Mouse (Mus musculus) lung, embryonic 14.5 days (tissue): ENCODE results near the gene Mrps6. TPM values are rescaled to one million over a fixed set of nuclear protein-coding genes. Genes with fewer than 3 reads are reported as not detected.
A peak's percentile ranks its signal among the peaks of the same experiment; 100 is the strongest.

Experiments
- ATAC-seq: fragments of 200-750 bp; cut with Nextera tagmentation; 2 replicates; pipeline ENCODE4 v1.8.0; 2017; ENCODE audit warnings: mild to moderate bottlenecking, moderate TSS enrichment, moderate library complexity; ENCODE audit not compliant: insufficient read depth
- DNase-seq: peaks from one replicate; pipeline ENCODE4 v3.0.0-alpha.2; 2015
- H3K27ac ChIP-seq: fragments of 300-500 bp; sonication (generic); 2 replicates; pipeline ENCODE4 v1.5.1; 2014; ENCODE audit warnings: low read depth, mild to moderate bottlenecking, moderate library complexity
- H3K27me3 ChIP-seq: fragments of 300-500 bp; sonication (generic); 2 replicates; pipeline ENCODE4 v1.6.1; 2014; ENCODE audit warnings: low read length, control low read depth; ENCODE audit not compliant: insufficient read depth
- H3K36me3 ChIP-seq: fragments of 300-500 bp; sonication (generic); 2 replicates; pipeline ENCODE4 v1.6.1; 2014; ENCODE audit warnings: control low read depth; ENCODE audit not compliant: insufficient read depth
- H3K4me1 ChIP-seq: fragments of 300-500 bp; sonication (generic); 2 replicates; pipeline ENCODE4 v1.6.1; 2014; ENCODE audit warnings: antibody characterized with exemption, control low read depth; ENCODE audit not compliant: insufficient read depth
- H3K4me2 ChIP-seq: fragments of 300-500 bp; sonication (generic); 2 replicates; pipeline ENCODE4 v1.6.1; 2014; ENCODE audit warnings: mild to moderate bottlenecking
- H3K4me3 ChIP-seq: fragments of 300-500 bp; sonication (generic); 2 replicates; pipeline ENCODE4 v1.5.1; 2014; ENCODE audit warnings: low read depth, low read length
- H3K9ac ChIP-seq: fragments of 300-500 bp; sonication (generic); 2 replicates; pipeline ENCODE4 v1.6.1; 2014
- H3K9me3 ChIP-seq: fragments of 300-500 bp; sonication (generic); 2 replicates; pipeline ENCODE4 v1.6.1; 2016; ENCODE audit warnings: low read depth, low read length, control low read depth
- CTCF ChIP-seq: IDR thresholded peaks from 2 replicates; pipeline ENCODE4 v1.5.1; 2016; ENCODE audit warnings: antibody characterized with exemption, low read depth
- WGBS: fragments of 180-500 bp; shearing (Covaris S2); extraction: QIAGEN DNeasy Blood & Tissue Kit; methylation state at CpG from one replicate; pipeline ENCODE4 v1.1.7; 2014; 5-methylcytosine and 5-hydroxymethylcytosine counted together
- polyA plus RNA-seq: library from polyadenylated mRNA; unstranded; fragments of >200 nt; fragmentation: Nextera tagmentation; extraction: Ambion mirVana; gene quantifications from 2 replicates; pipeline ENCODE4 v1.2.1, GENCODE M21; 2014

Mrps6 gene
- polyA plus RNA-seq, 1 experiment from 2014 or later, result 76.4 TPM

GRCm38 (mm10) chr16:92051777-92052310 is 6.2 kb upstream of the Mrps6 start:
- Histone ChIP-seq H3K27me3 (peaks cover 15% of the 10 kb centered on the region; the same call in 1 of the 2 replicates), H3K27ac (no peak overlapping the region), H3K9ac (no peak overlapping the region), H3K9me3 (peaks cover 8% of the 10 kb centered on the region; the same call in 1 of the 2 replicates), H3K4me3 (no peak overlapping the region), H3K4me1 (no peaks in the 10 kb centered on the region), H3K36me3 (no peaks in the 10 kb centered on the region), H3K4me2 (no peak overlapping the region)
- ATAC-seq (no peak), DNase-seq (no peak)
- no peak for TF ChIP-seq CTCF
- 70% methylated on average over 7 of the region's 7 CpGs for WGBS

GRCm38 (mm10) chr16:92052569-92052968 is 5.5 kb upstream of the Mrps6 start:
- Histone ChIP-seq H3K4me3 (no peak overlapping the region), H3K9ac (no peak overlapping the region), H3K9me3 (peaks cover 8% of the 10 kb centered on the region; the same call in 1 of the 2 replicates), H3K27me3 (peaks cover 15% of the 10 kb centered on the region; the same call in 1 of the 2 replicates), H3K4me2 (no peak overlapping the region), H3K4me1 (no peaks in the 10 kb centered on the region), H3K36me3 (no peaks in the 10 kb centered on the region), H3K27ac (no peak overlapping the region)
- WGBS, result 51% methylated on average over 10 of the region's 10 CpGs
- no peak for ATAC-seq
- no peak for TF ChIP-seq CTCF
- peak; percentile 24 for DNase-seq

- H3K27me3 ChIP-seq, result no peaks in the 10 kb centered on the region
- H3K9me3 ChIP-seq, result peaks cover 8% of the 10 kb centered on the region; the same call in 1 of the 2 replicates
- H3K36me3 ChIP-seq, result 0 out of 2 replicates have a peak, but pooled peaks cover 3% of the 10 kb centered on the region
- no peak overlapping the region for H3K27ac ChIP-seq
- H3K9ac ChIP-seq, result no peak overlapping the region
- no peak overlapping the region for H3K4me2 ChIP-seq
- ATAC-seq, result no peak
- H3K4me3 ChIP-seq, result no peak overlapping the region
- H3K4me1 ChIP-seq, result peaks cover 5% of the 10 kb centered on the region; the same call in 1 of the 2 replicates
- DNase-seq, result no peak
- 18% methylated on average over 2 of the region's 2 CpGs for WGBS
- no peak for TF ChIP-seq CTCF
Observed at GRCm38 (mm10) chr16:92056711-92057110, 1.4 kb upstream of the Mrps6 start.

- no peak for DNase-seq
Observed at GRCm38 (mm10) chr16:92057456-92057851, 616 bp upstream of the Mrps6 start.

GRCm38 (mm10) chr16:92058644-92059620 is 862 bp downstream of the Mrps6 start:
- 2% methylated on average over 48 of the region's 63 CpGs for WGBS
- Histone ChIP-seq H3K4me2 (peak overlapping the region; percentile 72), H3K27ac (no peak overlapping the region), H3K4me3 (peak overlapping the region; percentile 82), H3K4me1 (peaks cover 5% of the 10 kb centered on the region; the same call in 1 of the 2 replicates), H3K9me3 (0 out of 2 replicates have a peak, but pooled peaks cover 1% of the 10 kb centered on the region), H3K36me3 (peaks cover 16% of the 10 kb centered on the region; the same call in 1 of the 2 replicates), H3K27me3 (no peaks in the 10 kb centered on the region), H3K9ac (peak overlapping the region; percentile 79)
- TF ChIP-seq CTCF, result no peak
- ATAC-seq (peak; percentile 30; the same call in 1 of the 2 replicates), DNase-seq (peak; percentile 40)

More at GRCm38 (mm10) chr16:92057456-92057851, 616 bp upstream of the Mrps6 start:
- no peak for TF ChIP-seq CTCF
- Histone ChIP-seq H3K27me3 (no peaks in the 10 kb centered on the region), H3K9ac (peak overlapping the region; percentile 62), H3K4me1 (peaks cover 5% of the 10 kb centered on the region; the same call in 1 of the 2 replicates), H3K4me3 (peak overlapping the region; percentile 82), H3K27ac (peak overlapping the region; percentile 69), H3K36me3 (peaks cover 7% of the 10 kb centered on the region; the same call in 1 of the 2 replicates), H3K4me2 (peak overlapping the region; percentile 72), H3K9me3 (peaks cover 8% of the 10 kb centered on the region; the same call in 1 of the 2 replicates)
- 2% methylated on average over 11 of the region's 11 CpGs for WGBS
- ATAC-seq, result peak; percentile 35; the same call in 1 of the 2 replicates

GRCm38 (mm10) chr16:92060213-92060612 is 2.1 kb downstream of the Mrps6 start:
- Histone ChIP-seq H3K4me2 (peak overlapping the region; percentile 72; the same call in 1 of the 2 replicates), H3K9ac (no peak overlapping the region), H3K27me3 (no peaks in the 10 kb centered on the region), H3K9me3 (no peaks in the 10 kb centered on the region), H3K36me3 (peaks cover 20% of the 10 kb centered on the region; the same call in 1 of the 2 replicates), H3K27ac (no peak overlapping the region), H3K4me3 (no peak overlapping the region), H3K4me1 (peaks cover 5% of the 10 kb centered on the region; the same call in 1 of the 2 replicates)
- no peak for TF ChIP-seq CTCF
- no peak for DNase-seq
- no peak for ATAC-seq
- WGBS, result 69% methylated on average over 3 of the region's 3 CpGs

- Histone ChIP-seq H3K27me3 (no peaks in the 10 kb centered on the region), H3K36me3 (peaks cover 32% of the 10 kb centered on the region; the same call in 1 of the 2 replicates), H3K27ac (no peak overlapping the region), H3K4me3 (no peak overlapping the region), H3K9ac (no peak overlapping the region), H3K4me1 (peaks cover 5% of the 10 kb centered on the region; the same call in 1 of the 2 replicates), H3K4me2 (no peak overlapping the region), H3K9me3 (no peaks in the 10 kb centered on the region)
- TF ChIP-seq CTCF, result no peak
- ATAC-seq (no peak), DNase-seq (no peak)
- 93% methylated on average over 7 of the region's 7 CpGs for WGBS
Observed at GRCm38 (mm10) chr16:92061586-92061985, 3.5 kb downstream of the Mrps6 start.
